Mouse (Mus musculus) MEL (cell line): ENCODE measurements at regions not wholly inside any gene's neighbourhood (a gene's known extent, or its start where the extent isn't known, plus 50 kb on each side); places are given as distances from the start of the nearest gene placed in this dataset.

Experiments
- DNase-seq: peaks from one replicate; pipeline ENCODE4 v3.0.0; 2011; ENCODE audit warnings: low read depth, low spot score
- H3K27ac ChIP-seq: 2 replicates; pipeline ENCODE4 v1.5.1; 2012; ENCODE audit warnings: low read depth, mild to moderate bottlenecking, control low read depth, low read length, moderate library complexity; ENCODE audit not compliant: control insufficient read depth
- H3K27me3 ChIP-seq, 2 experiments: fragments of 150-350 bp in 1 of 2; sonication (generic) in 1 of 2; 2 replicates each; pipeline ENCODE4 v1.6.1; 2012; ENCODE audit warnings: low read length in 2 of 2, mild to moderate bottlenecking in 2 of 2, improper control_type of control experiment in 1 of 2, moderate library complexity in 1 of 2; ENCODE audit not compliant: insufficient read depth in 2 of 2, control insufficient read depth in 1 of 2
- H3K36me3 ChIP-seq, 2 experiments: 2 replicates each; pipeline ENCODE4 v1.6.1; 2012 to 2014; ENCODE audit warnings: low read length in 2 of 2, improper control_type of control experiment in 1 of 2, inconsistent platforms in 1 of 2, mild to moderate bottlenecking in 1 of 2; ENCODE audit not compliant: insufficient read depth in 2 of 2, control insufficient read depth in 1 of 2
- H3K4me1 ChIP-seq, 2 experiments: fragments of 150-350 bp in 1 of 2; sonication (generic) in 1 of 2; 2 replicates each; pipeline ENCODE4 v1.6.1; 2012; ENCODE audit warnings: low read length in 2 of 2, improper control_type of control experiment in 1 of 2, mild to moderate bottlenecking in 1 of 2; ENCODE audit not compliant: insufficient read depth in 2 of 2, control insufficient read depth in 1 of 2
- H3K4me3 ChIP-seq, 2 experiments: fragments of 150-350 bp in 1 of 2; sonication (generic) in 1 of 2; 2 replicates each; pipeline ENCODE4 v1.5.1; 2012; ENCODE audit warnings: low read depth in 2 of 2, low read length in 2 of 2, mild to moderate bottlenecking in 2 of 2, moderate library complexity in 2 of 2, control low read depth in 1 of 2, improper control_type of control experiment in 1 of 2; ENCODE audit not compliant: control insufficient read depth in 1 of 2, insufficient read depth in 1 of 2
- H3K79me2 ChIP-seq: 2 replicates; pipeline ENCODE4 v1.6.1; 2012; ENCODE audit warnings: mild to moderate bottlenecking, low read length, moderate library complexity; ENCODE audit not compliant: control insufficient read depth, poor library complexity, insufficient read depth
- H3K9ac ChIP-seq: 2 replicates; pipeline ENCODE4 v1.6.1; 2012; ENCODE audit warnings: low read depth, mild to moderate bottlenecking, control low read depth, low read length, moderate library complexity; ENCODE audit not compliant: control insufficient read depth, poor library complexity, severe bottlenecking
- H3K9me3 ChIP-seq: fragments of 150-350 bp; sonication (generic); replicated peaks from 2 replicates; pipeline ENCODE4 v1.6.1; 2012; ENCODE audit warnings: mild to moderate bottlenecking, low read length, improper control_type of control experiment, moderate library complexity; ENCODE audit not compliant: insufficient read depth
- BHLHE40 ChIP-seq: IDR thresholded peaks from 2 replicates; pipeline ENCODE4 v1.6.1; 2012; ENCODE audit warnings: low read depth, mild to moderate bottlenecking, inconsistent platforms, low read length, improper control_type of control experiment, borderline replicate concordance
- CHD1 ChIP-seq: IDR thresholded peaks from 2 replicates; pipeline ENCODE4 v1.6.1; 2012; ENCODE audit warnings: low read depth, mild to moderate bottlenecking, inconsistent platforms, low read length, improper control_type of control experiment
- CHD2 ChIP-seq: IDR thresholded peaks from 2 replicates; pipeline ENCODE4 v1.6.1; 2011; ENCODE audit warnings: low read length, improper control_type of control experiment
- CTCF ChIP-seq, 3 experiments: IDR thresholded peaks in 2 of 3; conservative IDR thresholded peaks in 1 of 3; 2 replicates each; pipeline ENCODE4 v1.5.1; 2011 to 2012; ENCODE audit warnings: low read length in 3 of 3, low read depth in 2 of 3, mild to moderate bottlenecking in 2 of 3, improper control_type of control experiment in 1 of 3, inconsistent platforms in 1 of 3, mixed read lengths in 1 of 3, moderate library complexity in 1 of 3; ENCODE audit not compliant: control insufficient read depth in 1 of 3, insufficient read depth in 1 of 3, poor library complexity in 1 of 3, severe bottlenecking in 1 of 3
- E2F4 ChIP-seq: IDR thresholded peaks from 2 replicates; pipeline ENCODE4 v1.6.1; 2011; ENCODE audit warnings: low read depth, low read length, improper control_type of control experiment, borderline replicate concordance
- ELF1 ChIP-seq: IDR thresholded peaks from 2 replicates; pipeline ENCODE4 v1.6.1; 2014; ENCODE audit warnings: low read depth, mild to moderate bottlenecking, inconsistent platforms, low read length, improper control_type of control experiment, moderate library complexity
- EP300 ChIP-seq, 2 experiments: IDR thresholded peaks; 2 replicates each; pipeline ENCODE4 v1.6.1; 2011; ENCODE audit warnings: improper control_type of control experiment in 2 of 2, low read length in 2 of 2, low read depth in 1 of 2, mild to moderate bottlenecking in 1 of 2
- ETS1 ChIP-seq: IDR thresholded peaks from 2 replicates; pipeline ENCODE4 v1.6.1; 2012; ENCODE audit warnings: low read depth, mild to moderate bottlenecking, inconsistent platforms, low read length, improper control_type of control experiment, moderate library complexity
- GATA1 ChIP-seq: IDR thresholded peaks from 2 replicates; pipeline ENCODE4 v1.6.1; 2011; ENCODE audit warnings: low read depth, low read length, improper control_type of control experiment
- HCFC1 ChIP-seq: IDR thresholded peaks from 2 replicates; pipeline ENCODE4 v1.6.1; 2012; ENCODE audit warnings: low read depth, mild to moderate bottlenecking, inconsistent platforms, low read length, improper control_type of control experiment, moderate library complexity
- KAT2A ChIP-seq: conservative IDR thresholded peaks from 2 replicates; pipeline ENCODE4 v1.6.1; 2012; ENCODE audit warnings: low read depth, low read length, improper control_type of control experiment, inconsistent platforms
- MAFK ChIP-seq: IDR thresholded peaks from 2 replicates; pipeline ENCODE4 v1.6.1; 2011; ENCODE audit warnings: low read depth, mild to moderate bottlenecking, low read length, improper control_type of control experiment, borderline replicate concordance
- MAZ ChIP-seq: IDR thresholded peaks from 2 replicates; pipeline ENCODE4 v1.6.1; 2012; ENCODE audit warnings: low read depth, mild to moderate bottlenecking, inconsistent platforms, low read length, improper control_type of control experiment
- MEF2A ChIP-seq: IDR thresholded peaks from 2 replicates; pipeline ENCODE4 v1.6.1; 2014; ENCODE audit warnings: low read depth, mild to moderate bottlenecking, inconsistent platforms, low read length, improper control_type of control experiment; ENCODE audit not compliant: poor library complexity, insufficient replicate concordance, severe bottlenecking; ENCODE audit errors: extremely low read depth
- MXI1 ChIP-seq: IDR thresholded peaks from 2 replicates; pipeline ENCODE4 v1.6.1; 2011; ENCODE audit warnings: mild to moderate bottlenecking, low read depth, low read length, improper control_type of control experiment
- POLR2AphosphoS2 ChIP-seq: IDR thresholded peaks from 2 replicates; pipeline ENCODE4 v1.6.1; 2011; ENCODE audit warnings: low read length, improper control_type of control experiment
- RCOR1 ChIP-seq: IDR thresholded peaks from 2 replicates; pipeline ENCODE4 v1.6.1; 2012; ENCODE audit warnings: low read depth, mild to moderate bottlenecking, inconsistent platforms, low read length, improper control_type of control experiment
- SIN3A ChIP-seq: IDR thresholded peaks from 2 replicates; pipeline ENCODE4 v1.6.1; 2012; ENCODE audit warnings: low read length, improper control_type of control experiment, inconsistent platforms
- TAL1 ChIP-seq: IDR thresholded peaks from 2 replicates; pipeline ENCODE4 v1.6.1; 2012; ENCODE audit warnings: mild to moderate bottlenecking, inconsistent platforms, low read length, moderate library complexity, mixed read lengths
- TBP ChIP-seq: IDR thresholded peaks from 2 replicates; pipeline ENCODE4 v1.8.0; 2011; ENCODE audit warnings: low read depth, low read length, improper control_type of control experiment
- UBTF ChIP-seq: IDR thresholded peaks from 2 replicates; pipeline ENCODE4 v1.6.1; 2012; ENCODE audit warnings: low read depth, mild to moderate bottlenecking, inconsistent platforms, low read length, improper control_type of control experiment, moderate library complexity, borderline replicate concordance; ENCODE audit not compliant: insufficient read depth
- USF1 ChIP-seq: IDR thresholded peaks from 2 replicates; pipeline ENCODE4 v1.6.1; 2014; ENCODE audit warnings: low read depth, mild to moderate bottlenecking, inconsistent platforms, low read length, improper control_type of control experiment, moderate library complexity
- USF2 ChIP-seq, 2 experiments: IDR thresholded peaks; 2 replicates each; pipeline ENCODE4 v1.6.1; 2011 to 2012; ENCODE audit warnings: improper control_type of control experiment in 2 of 2, low read length in 2 of 2, borderline replicate concordance in 1 of 2, inconsistent platforms in 1 of 2, low read depth in 1 of 2, mild to moderate bottlenecking in 1 of 2; ENCODE audit not compliant: insufficient read depth in 1 of 2
- ZC3H11A ChIP-seq: IDR thresholded peaks from 2 replicates; pipeline ENCODE4 v1.6.1; 2012; ENCODE audit warnings: low read depth, mild to moderate bottlenecking, inconsistent platforms, low read length, improper control_type of control experiment

- Histone ChIP-seq H3K9me3 (no peaks in the 10 kb centered on the region), H3K4me1 (no peaks in the 10 kb centered on the region), H3K27me3 (no peaks in the 10 kb centered on the region; a peak in 2 of 4 replicates), H3K27ac (no peak overlapping the region), H3K79me2 (no peaks in the 10 kb centered on the region), H3K4me3 (no peak overlapping the region), H3K9ac (no peak overlapping the region), H3K36me3 (no peaks in the 10 kb centered on the region)
- no peak for TF ChIP-seq POLR2AphosphoS2
- TF ChIP-seq HCFC1: no peak
- TF ChIP-seq TBP: no peak
- no peak for TF ChIP-seq CHD1
- no peak for TF ChIP-seq USF2 (IDR thresholded peaks at IDR 0.05; ENCODE audit: borderline replicate concordance in 1 of 2, insufficient read depth in 1 of 2, low read depth in 1 of 2, low read length in 2 of 2)
- TF ChIP-seq ZC3H11A: no peak
- TF ChIP-seq CHD2: no peak
- no peak for TF ChIP-seq TAL1
- no peak for TF ChIP-seq E2F4
- no peak for TF ChIP-seq EP300 (IDR thresholded peaks at IDR 0.05; ENCODE audit: low read depth in 1 of 2, low read length in 2 of 2)
- no peak for DNase-seq
These were observed 68.1 kb upstream of the 1810046K07Rik start for GRCm38 (mm10) chr9:51396801-51397200.

GRCm38 (mm10) chr9:51397589-51398220, 69.0 kb upstream of the 1810046K07Rik start:
- no peaks in the 10 kb centered on the region for H3K36me3 ChIP-seq
- no peak overlapping the region for H3K9ac ChIP-seq
- no peak for DNase-seq
- H3K9me3 ChIP-seq: no peaks in the 10 kb centered on the region
- H3K79me2 ChIP-seq: no peaks in the 10 kb centered on the region
- H3K27me3 ChIP-seq: no peaks in the 10 kb centered on the region; a peak in 1 of 4 replicates
- no peaks in the 10 kb centered on the region for H3K4me1 ChIP-seq
- TF ChIP-seq ZC3H11A: no peak
- TF ChIP-seq UBTF: no peak
- H3K27ac ChIP-seq: no peak overlapping the region
- no peak overlapping the region for H3K4me3 ChIP-seq

- Histone ChIP-seq H3K9ac (no peak overlapping the region), H3K79me2 (no peaks in the 10 kb centered on the region), H3K27me3 (no peaks in the 10 kb centered on the region; a peak in 1 of 4 replicates), H3K27ac (no peak overlapping the region), H3K9me3 (no peaks in the 10 kb centered on the region), H3K36me3 (no peaks in the 10 kb centered on the region), H3K4me3 (no peak overlapping the region), H3K4me1 (no peaks in the 10 kb centered on the region)
- no peak for TF ChIP-seq CTCF (IDR thresholded peaks at IDR 0.05 in 2 of 3, conservative IDR thresholded peaks at IDR 0.05 in 1 of 3; ENCODE audit: control insufficient read depth in 1 of 3, insufficient read depth in 1 of 3, low read depth in 2 of 3, low read length in 3 of 3, poor library complexity in 1 of 3, severe bottlenecking in 1 of 3)
- TF ChIP-seq MAZ: no peak
- no peak for TF ChIP-seq GATA1
- no peak for TF ChIP-seq USF1
- no peak for TF ChIP-seq EP300 (IDR thresholded peaks at IDR 0.05; ENCODE audit: low read depth in 1 of 2, low read length in 2 of 2)
- TF ChIP-seq CHD2: no peak
- TF ChIP-seq ETS1: no peak
- TF ChIP-seq KAT2A: no peak
- no peak for TF ChIP-seq POLR2AphosphoS2
- TF ChIP-seq MAFK: no peak
- no peak for TF ChIP-seq ELF1
- TF ChIP-seq ZC3H11A: no peak
- TF ChIP-seq RCOR1: no peak
- no peak for TF ChIP-seq MXI1
- no peak for TF ChIP-seq CHD1
- TF ChIP-seq MEF2A: no peak
- TF ChIP-seq HCFC1: no peak
- no peak for TF ChIP-seq UBTF
- TF ChIP-seq SIN3A: no peak
- no peak for TF ChIP-seq BHLHE40
- no peak for DNase-seq
These were observed 70.2 kb upstream of the 1810046K07Rik start for GRCm38 (mm10) chr9:51398886-51399285.
